Mouse (Mus musculus): ENCODE measurements around the gene Trappc6a.
"Not testable (repeated sequence)": the region's sequence is repeated elsewhere in the genome, so short reads cannot be mapped to it uniquely, and the experiment has no call there.

The Trappc6a gene

GRCm38 (mm10) chr7:19491731-19492130, 16.5 kb upstream of the Trappc6a start:
- DNase-seq, result peak; percentile 87

GRCm38 (mm10) chr7:19494751-19495474, 13.3 kb upstream of the Trappc6a start:
- DNase-seq, result peak; percentile 48

GRCm38 (mm10) chr7:19495521-19496213, 12.5 kb upstream of the Trappc6a start:
- peak; percentile 88 for DNase-seq

- no peak for DNase-seq
Observed at GRCm38 (mm10) chr7:19496214-19496555, 12.0 kb upstream of the Trappc6a start.

- peak; percentile 44 for DNase-seq
Observed at GRCm38 (mm10) chr7:19498326-19498725, 9.9 kb upstream of the Trappc6a start.

- DNase-seq, result no peak
Observed at GRCm38 (mm10) chr7:19500420-19501363, 7.5 kb upstream of the Trappc6a start.

- DNase-seq, result no peak
Observed at GRCm38 (mm10) chr7:19501658-19502057, 6.5 kb upstream of the Trappc6a start.

- DNase-seq, result peak; percentile 59
Observed at GRCm38 (mm10) chr7:19503481-19504068, 4.6 kb upstream of the Trappc6a start.

- DNase-seq, result no peak
Observed at GRCm38 (mm10) chr7:19506326-19506725, 1.9 kb upstream of the Trappc6a start.

GRCm38 (mm10) chr7:19506969-19507611, 1.1 kb upstream of the Trappc6a start:
- peak; percentile 66 for DNase-seq

GRCm38 (mm10) chr7:19507612-19507981, 598 bp upstream of the Trappc6a start:
- DNase-seq, result no peak

GRCm38 (mm10) chr7:19508924-19509568, 851 bp downstream of the Trappc6a start:
- no peak for DNase-seq

GRCm38 (mm10) chr7:19509786-19510185, 1.6 kb downstream of the Trappc6a start:
- no peak for DNase-seq

- not testable (repeated sequence) for DNase-seq
Observed at GRCm38 (mm10) chr7:19511934-19512333, 3.7 kb downstream of the Trappc6a start.

- DNase-seq, result no peak
Observed at GRCm38 (mm10) chr7:19512353-19512752, 4.2 kb downstream of the Trappc6a start.

GRCm38 (mm10) chr7:19517652-19518365, 9.6 kb downstream of the Trappc6a start, which contains the start of gene Nkpd1:
Gene Nkpd1 (plus strand): TSS chr7:19517838.
- peak; percentile 44 for DNase-seq

- DNase-seq, result no peak
Observed at GRCm38 (mm10) chr7:19520032-19520431, 11.8 kb downstream of the Trappc6a start.

- peak; percentile 23 for DNase-seq
Observed at GRCm38 (mm10) chr7:19523017-19523756, 15.0 kb downstream of the Trappc6a start.

- peak; percentile 70 for DNase-seq
Observed at GRCm38 (mm10) chr7:19523757-19524419, 15.7 kb downstream of the Trappc6a start.
